35 mouse cellular contexts compared by ENCODE assay signal in genomic region chr2:177520035-177520434, GRCm38 (mm10). TPM values are rescaled to one million over a fixed set of nuclear protein-coding genes. Genes with fewer than 3 reads are reported as not detected.
"Had no signal": no experiment of that assay in that cellular context is flagged by ENCODE, and none has a peak within 500 bp of the region (broad histone marks: within the 10 kb centered on the region; RNA-seq: fewer than 3 reads in every experiment).

No protein-coding gene starts in this region.

- H3K36me3 ChIP-seq: embryonic facial prominence, embryonic 10.5 days; embryonic facial prominence, embryonic 12.5 days; embryonic facial prominence, embryonic 13.5 days; embryonic facial prominence, embryonic 15.5 days; forebrain, embryonic 10.5 days; forebrain, embryonic 12.5 days; forebrain, embryonic 15.5 days had no signal

- H3K4me3 ChIP-seq: embryonic facial prominence, embryonic 10.5 days; embryonic facial prominence, embryonic 12.5 days; embryonic facial prominence, embryonic 13.5 days; embryonic facial prominence, embryonic 15.5 days; erythroblast, embryonic 14.5 days; forebrain, embryonic 10.5 days; forebrain, embryonic 12.5 days; forebrain, embryonic 13.5 days; forebrain, embryonic 15.5 days; gastrocnemius, adult 2 months; heart, adult 2 months had no signal

- H3K27ac ChIP-seq: embryonic facial prominence, embryonic 10.5 days; embryonic facial prominence, embryonic 12.5 days; embryonic facial prominence, embryonic 13.5 days; embryonic facial prominence, embryonic 15.5 days; forebrain, embryonic 10.5 days; forebrain, embryonic 12.5 days; forebrain, embryonic 13.5 days; forebrain, embryonic 15.5 days; gastrocnemius, adult 2 months; heart, adult 2 months had no signal

- ATAC-seq: forebrain, embryonic 13.5 days; forebrain, embryonic 14.5 days; forebrain, embryonic 15.5 days; forebrain, embryonic 16.5 days; forebrain, postnatal 0 days had no signal

- DNase-seq: cerebellum, adult 2 months; cerebellum, adult 8-10 months; cerebellum, adult 9-10 months; cerebellum, adult 9-11 months; cerebellum, postnatal 10 days; cerebellum, postnatal 14 days; cerebellum, postnatal 25 days; cerebellum, postnatal 36 days; embryo, embryonic 11 days; forebrain, postnatal 0 days; gastrocnemius, adult 2 months; gastrocnemius, postnatal 10 days; gastrocnemius, postnatal 14 days; gastrocnemius, postnatal 25 days; gastrocnemius, postnatal 36 days; heart, adult 18-20 months; heart, adult 2 months had no signal

- H3K9ac ChIP-seq: embryonic facial prominence, embryonic 12.5 days; embryonic facial prominence, embryonic 13.5 days; embryonic facial prominence, embryonic 15.5 days; forebrain, embryonic 12.5 days; forebrain, embryonic 13.5 days; forebrain, embryonic 15.5 days; forebrain, postnatal 0 days had no signal

- H3K9me3 ChIP-seq: embryonic facial prominence, embryonic 15.5 days had no signal

- H3K4me1 ChIP-seq: embryonic facial prominence, embryonic 10.5 days; embryonic facial prominence, embryonic 12.5 days; embryonic facial prominence, embryonic 13.5 days; embryonic facial prominence, embryonic 15.5 days; forebrain, embryonic 10.5 days; forebrain, embryonic 12.5 days; forebrain, embryonic 13.5 days; forebrain, embryonic 15.5 days had no signal

- H3K27me3 ChIP-seq: embryonic facial prominence, embryonic 12.5 days; embryonic facial prominence, embryonic 13.5 days; embryonic facial prominence, embryonic 15.5 days; forebrain, embryonic 12.5 days; forebrain, embryonic 13.5 days; forebrain, embryonic 15.5 days had no signal

- H3K4me2 ChIP-seq: embryonic facial prominence, embryonic 12.5 days; embryonic facial prominence, embryonic 13.5 days; embryonic facial prominence, embryonic 15.5 days; forebrain, embryonic 12.5 days; forebrain, embryonic 13.5 days; forebrain, embryonic 15.5 days had no signal

RNA-seq across cellular contexts. Expression of gene Gm14403, which starts 22.0 kb away (rescaled TPM):
- polyA plus RNA-seq: erythroblast, embryonic 14.5 days had no signal

RNA-seq across cellular contexts. Expression of gene Zfp970, which starts 55.5 kb away (rescaled TPM):
- polyA plus RNA-seq: erythroblast, embryonic 14.5 days had no signal

RNA-seq across cellular contexts. Expression of gene Gm14406, which starts 58.0 kb away (rescaled TPM):
- total RNA-seq: common myeloid progenitor, adult 5-6 weeks; forebrain, postnatal 0 days; gastrocnemius, adult 18-20 months; gastrocnemius, postnatal 14 days; gastrocnemius, postnatal 25 days; gastrocnemius, postnatal 36 days; granulocyte monocyte progenitor cell, adult 5-6 weeks; heart, adult 18-20 months; heart, adult 2 months had no signal
- polyA plus RNA-seq: embryonic facial prominence, embryonic 10.5 days; embryonic facial prominence, embryonic 11.5 days; embryonic facial prominence, embryonic 12.5 days; embryonic facial prominence, embryonic 14.5 days; embryonic facial prominence, embryonic 15.5 days; erythroblast, embryonic 14.5 days; forebrain, embryonic 10.5 days; forebrain, embryonic 11.5 days; forebrain, embryonic 12.5 days; forebrain, embryonic 13.5 days; forebrain, embryonic 14.5 days; forebrain, embryonic 15.5 days; forebrain, embryonic 16.5 days; forebrain, postnatal 0 days; gonadal fat pad, adult 2 months; heart, adult 2 months had no signal
